Mouse (Mus musculus): ENCODE results near the gene Eif4g3. TPM values are rescaled to one million over a fixed set of nuclear protein-coding genes. Genes with fewer than 3 reads are reported as not detected.
"Not testable (repeated sequence)": the region's sequence is repeated elsewhere in the genome, so short reads cannot be mapped to it uniquely, and the experiment has no call there.

Eif4g3 gene
- 10 to 100 TPM; 38.1 to 45.7 TPM for total RNA-seq (2021)
- long read RNA-seq, experiment 1, partial matches to known transcripts = 22 of 23 reads
- long read RNA-seq, experiment 1, other reads (novel, unspliced or antisense) = 1 of 23 reads
- long read RNA-seq, experiment 2, partial matches to known transcripts = 3 of 11 reads
- long read RNA-seq, experiment 2, other reads (novel, unspliced or antisense) = 8 of 11 reads

DNA sequence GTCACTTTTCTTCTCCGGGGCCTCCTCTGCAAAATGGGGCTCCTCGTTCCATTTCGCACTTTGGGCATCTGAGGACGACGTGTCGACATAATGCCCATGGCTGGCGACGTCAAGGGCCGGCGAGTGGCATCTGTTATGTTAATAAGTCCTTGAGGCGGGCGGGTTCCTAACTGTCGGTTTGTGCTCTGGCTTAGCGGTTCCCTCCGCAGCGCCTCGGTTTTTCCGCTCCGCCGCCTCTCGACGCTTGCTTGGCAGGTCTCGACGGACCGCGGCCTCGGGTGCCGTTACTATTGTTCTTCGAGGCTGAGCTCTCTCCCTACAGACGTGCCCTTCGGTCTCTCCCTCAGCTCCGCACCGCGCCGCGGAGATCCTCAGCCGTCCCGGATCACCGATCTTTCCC is at the start of gene Eif4g3:
Gene Eif4g3, plus strand, starts transcription at position 133 of the 400 bp plus-strand sequence.
- no peak for DNase-seq

DNA sequence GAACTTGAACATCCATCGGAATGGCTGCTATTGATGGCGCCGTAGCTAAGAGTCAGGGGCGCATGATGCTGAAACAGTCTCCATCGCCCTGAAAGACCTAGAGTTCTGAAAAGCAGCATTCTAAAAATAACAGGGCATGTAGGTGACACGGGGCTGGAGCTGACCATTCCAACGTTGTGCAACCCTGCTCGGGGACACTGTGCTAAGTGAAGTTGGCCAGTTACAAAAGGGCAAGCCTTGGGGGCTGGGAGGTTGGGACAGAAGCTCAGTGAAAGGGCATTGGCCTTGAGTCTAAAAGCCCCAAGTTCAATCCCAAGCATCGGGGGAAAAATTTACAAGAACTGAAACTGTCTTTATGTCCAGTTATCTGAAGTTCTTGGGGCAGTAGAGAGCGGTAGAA is 49.3 kb upstream of the Eif4g3 start:
- peak; percentile 70 to 80 for DNase-seq

DNA sequence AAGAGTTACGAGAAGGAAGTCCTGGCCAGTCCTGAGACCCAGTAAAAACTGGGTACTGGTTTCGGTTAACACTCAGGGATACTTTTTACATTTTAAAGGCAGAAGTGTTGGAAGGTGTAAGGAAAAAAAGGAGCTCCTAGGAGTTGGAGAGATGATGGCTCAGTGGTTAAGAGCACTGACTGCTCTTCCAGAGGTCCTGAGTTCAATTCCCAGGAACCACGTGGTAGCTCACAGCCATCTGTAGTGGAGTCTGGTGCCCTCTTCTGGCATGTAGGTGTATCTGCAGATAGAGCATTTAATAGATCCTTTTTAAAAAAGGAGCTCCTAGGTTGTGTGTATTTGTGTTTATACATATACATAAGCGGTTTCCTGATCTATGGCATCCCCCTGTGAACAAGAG is 47.4 kb upstream of the Eif4g3 start:
- no peak for DNase-seq

DNA sequence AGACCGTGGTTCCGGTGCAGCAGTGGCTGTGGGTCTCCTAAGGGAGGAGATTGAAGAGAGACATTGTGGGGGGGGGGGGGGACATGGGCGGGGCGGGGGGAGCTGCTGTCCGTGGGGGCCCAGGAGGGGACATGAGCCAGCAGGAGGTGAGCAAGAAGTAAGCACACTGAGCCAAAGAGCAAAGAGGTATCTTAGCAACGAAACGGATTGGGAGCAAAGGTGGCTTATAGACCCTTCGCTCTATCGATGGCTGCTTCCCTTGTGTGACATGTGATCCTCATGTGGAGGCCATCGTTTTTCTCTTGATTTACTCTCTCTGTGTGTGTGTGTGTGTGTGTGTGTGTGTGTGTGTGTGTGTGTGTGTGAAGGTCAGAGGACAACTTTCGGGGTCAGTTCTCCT is 46.4 kb upstream of the Eif4g3 start:
- DNase-seq = no peak

DNA sequence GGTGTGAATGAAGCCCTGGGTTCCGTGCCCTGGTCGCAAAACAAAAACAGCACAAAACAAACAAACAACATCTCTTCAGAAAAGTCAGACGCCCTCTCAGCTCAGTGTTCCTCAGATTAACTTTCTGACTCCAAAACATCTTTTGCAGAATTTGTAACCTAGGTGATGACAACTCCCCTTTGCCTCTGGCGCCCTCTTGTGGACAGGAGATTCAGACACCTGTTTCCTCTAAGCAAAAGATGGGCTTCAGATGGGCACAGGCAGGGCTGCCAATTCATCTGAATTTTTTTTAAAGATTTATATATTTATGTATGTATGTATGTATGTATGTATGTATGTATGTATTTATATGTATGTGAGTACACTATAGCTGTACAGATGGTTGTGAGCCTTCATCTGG is 40.0 kb upstream of the Eif4g3 start:
- DNase-seq = peak; percentile 72 to 92

DNA sequence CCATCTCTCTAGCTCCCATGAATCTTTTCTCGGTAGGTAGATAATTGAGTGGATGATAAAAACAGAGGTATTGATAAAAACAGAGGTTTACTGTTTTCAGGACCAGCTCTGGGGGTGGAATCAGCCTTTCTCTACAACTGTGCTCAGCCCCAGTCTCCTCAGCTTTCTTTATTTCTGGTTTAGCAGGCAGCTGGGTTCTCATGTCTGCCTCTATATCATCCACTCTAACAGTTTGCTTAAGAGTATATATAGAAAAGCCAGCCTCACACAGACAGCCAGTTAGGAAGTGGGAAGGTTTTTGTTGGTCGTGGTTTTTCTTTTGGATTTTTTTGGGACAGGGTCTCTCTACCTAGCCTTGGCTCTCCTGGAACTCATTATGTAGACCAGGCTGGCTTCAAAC is 38.6 kb upstream of the Eif4g3 start:
- no peak for DNase-seq

DNA sequence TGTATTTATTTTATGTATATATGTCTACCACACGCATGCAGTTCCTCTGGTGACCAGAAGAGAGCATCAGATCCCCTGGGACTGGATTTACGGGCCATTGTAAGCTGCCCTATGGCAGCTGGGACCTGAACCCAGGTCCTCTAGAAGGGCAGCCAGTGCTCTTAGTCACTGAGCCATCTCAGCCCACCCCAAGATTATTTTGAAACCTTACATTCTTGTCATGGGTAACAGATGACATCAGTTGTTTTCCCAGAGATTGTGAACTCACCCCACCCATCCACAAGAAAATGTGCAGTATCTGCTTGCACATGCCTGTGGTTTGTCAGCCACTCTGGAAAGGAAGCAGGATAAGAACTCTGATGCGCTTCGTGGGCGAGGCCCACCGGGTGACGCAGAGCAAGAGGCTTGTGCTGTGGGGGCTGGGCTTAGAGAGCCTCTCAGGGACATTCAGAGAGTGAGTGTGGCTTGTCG is 37.9 kb upstream of the Eif4g3 start:
- DNase-seq = peak; percentile 77 to 88

DNA sequence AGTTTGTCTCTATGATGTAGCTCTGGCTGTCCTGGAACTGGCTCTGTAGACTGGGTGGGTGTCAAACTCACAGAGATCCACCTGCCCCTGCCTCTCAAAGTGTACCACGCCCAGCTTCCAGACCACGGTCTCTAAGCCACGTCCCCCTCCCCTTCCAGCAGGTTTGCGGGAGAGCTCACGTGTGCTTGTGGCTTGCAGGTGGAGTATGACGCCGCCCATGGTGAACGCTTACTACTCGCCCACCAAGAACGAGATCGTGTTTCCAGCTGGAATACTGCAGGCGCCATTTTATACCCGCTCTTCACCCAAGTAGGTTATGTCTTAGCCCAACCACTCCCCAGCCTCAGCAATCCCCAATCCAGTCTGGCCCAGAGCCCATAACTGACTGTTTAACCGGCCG is 36.6 kb upstream of the Eif4g3 start:
- DNase-seq = no peak

DNA sequence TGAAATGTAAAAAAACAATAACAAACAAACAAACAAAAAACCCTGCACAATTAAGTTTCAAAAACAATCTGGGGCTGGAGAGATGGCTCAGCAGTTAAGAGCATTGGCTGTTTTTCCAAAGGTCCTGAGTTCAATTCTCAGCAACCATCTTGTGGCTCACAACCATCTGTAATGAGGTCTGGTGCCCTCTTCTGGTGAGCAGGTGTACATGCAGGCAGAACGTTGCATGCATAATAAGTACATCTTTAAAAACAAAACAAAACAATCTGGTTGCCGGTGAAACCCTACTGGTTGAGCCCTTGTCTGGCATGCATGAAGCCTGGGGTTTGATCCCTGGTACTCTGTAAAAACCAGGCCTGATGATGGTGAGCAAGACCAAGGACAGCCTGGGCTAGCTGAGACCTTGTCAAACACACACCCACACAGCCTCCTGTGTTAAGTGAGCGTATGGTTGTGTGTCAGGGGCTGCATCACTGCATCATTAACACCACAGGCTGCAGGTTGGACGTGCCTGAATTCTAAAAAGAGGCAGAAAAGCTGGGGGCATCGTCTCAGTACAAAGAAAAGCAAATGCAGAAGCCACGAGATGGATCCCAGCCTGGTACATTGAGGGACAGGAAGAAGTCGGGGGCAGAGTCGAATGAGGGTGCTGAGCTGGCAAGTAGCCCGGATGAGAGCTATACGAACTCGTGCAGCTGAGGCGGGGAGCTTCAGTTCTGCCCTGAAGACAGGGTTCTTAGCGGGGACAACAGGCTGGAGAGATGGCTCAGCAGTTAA is 32.7 kb upstream of the Eif4g3 start:
- DNase-seq = no peak

DNA sequence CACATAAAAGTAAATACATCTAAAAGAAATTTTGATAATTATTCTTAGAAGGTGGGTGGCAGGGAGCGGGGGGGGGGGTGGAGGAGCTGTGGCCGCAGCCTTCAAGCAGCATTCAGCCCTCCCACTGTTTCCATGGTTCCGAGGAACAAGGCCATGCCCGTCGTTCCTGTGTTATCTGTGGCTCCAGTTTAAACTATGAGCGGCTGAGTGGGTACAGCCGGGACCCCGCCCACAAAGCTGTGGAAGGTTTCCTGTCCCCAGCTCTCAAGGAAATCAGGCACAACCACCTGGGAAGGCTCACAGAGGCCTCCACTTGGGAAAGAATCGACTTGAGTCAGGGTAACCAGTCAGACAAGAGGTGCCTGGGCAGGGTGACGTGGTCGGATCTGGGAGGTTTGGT is 32.1 kb upstream of the Eif4g3 start:
- DNase-seq = peak in 1 of 2 experiments; percentile 52

DNA sequence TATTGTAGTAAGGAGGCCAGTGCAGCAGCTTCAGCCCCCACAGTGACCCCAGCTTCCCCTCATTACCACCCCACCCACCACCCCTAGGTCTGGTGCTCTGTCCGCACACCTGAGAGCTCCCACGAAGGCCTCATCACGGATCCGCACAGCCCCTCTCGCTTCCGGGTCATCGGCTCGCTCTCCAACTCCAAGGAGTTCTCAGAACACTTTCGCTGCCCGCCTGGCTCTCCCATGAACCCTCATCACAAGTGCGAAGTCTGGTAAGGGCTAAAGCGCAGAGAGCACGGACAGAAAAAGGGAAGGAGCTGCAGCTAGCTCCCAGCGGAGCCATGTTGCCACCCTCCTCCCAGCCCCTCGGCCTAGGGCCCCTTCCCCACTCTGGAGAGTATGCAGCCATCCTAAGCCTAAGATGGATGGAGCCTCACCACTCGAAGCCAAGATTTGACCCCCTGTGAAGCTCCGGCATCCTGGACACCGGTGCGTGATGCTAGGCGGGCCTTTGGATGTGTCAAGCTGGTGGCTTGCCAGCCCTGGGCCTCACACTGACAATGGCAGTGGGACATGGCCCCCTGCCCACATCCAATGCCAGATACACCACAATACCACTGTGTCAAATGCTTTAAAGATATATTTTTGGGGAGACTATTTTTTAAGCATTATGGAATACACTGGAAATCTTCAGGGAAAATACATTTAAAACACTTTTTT is 30.0 kb upstream of the Eif4g3 start:
- no peak for DNase-seq

DNA sequence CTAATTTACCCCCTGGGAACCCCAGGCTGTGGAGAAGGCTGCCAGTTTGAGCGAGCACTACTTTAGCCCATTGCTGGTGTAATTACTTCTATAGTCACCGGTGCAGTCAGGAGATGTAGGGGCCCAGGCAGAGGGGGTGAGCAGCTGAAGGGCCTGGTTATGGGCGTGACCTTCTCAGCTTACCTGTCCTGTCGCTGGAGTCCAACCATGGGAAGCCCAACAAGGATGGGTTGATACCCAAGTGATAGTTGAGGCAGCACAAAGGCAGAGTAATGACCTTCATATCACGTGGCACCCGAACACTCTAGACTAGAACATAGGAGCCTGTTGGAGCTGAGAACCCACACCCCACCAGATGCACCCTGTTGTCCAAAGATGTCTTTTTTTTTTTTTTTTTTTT is 29.4 kb upstream of the Eif4g3 start:
- no peak for DNase-seq

DNA sequence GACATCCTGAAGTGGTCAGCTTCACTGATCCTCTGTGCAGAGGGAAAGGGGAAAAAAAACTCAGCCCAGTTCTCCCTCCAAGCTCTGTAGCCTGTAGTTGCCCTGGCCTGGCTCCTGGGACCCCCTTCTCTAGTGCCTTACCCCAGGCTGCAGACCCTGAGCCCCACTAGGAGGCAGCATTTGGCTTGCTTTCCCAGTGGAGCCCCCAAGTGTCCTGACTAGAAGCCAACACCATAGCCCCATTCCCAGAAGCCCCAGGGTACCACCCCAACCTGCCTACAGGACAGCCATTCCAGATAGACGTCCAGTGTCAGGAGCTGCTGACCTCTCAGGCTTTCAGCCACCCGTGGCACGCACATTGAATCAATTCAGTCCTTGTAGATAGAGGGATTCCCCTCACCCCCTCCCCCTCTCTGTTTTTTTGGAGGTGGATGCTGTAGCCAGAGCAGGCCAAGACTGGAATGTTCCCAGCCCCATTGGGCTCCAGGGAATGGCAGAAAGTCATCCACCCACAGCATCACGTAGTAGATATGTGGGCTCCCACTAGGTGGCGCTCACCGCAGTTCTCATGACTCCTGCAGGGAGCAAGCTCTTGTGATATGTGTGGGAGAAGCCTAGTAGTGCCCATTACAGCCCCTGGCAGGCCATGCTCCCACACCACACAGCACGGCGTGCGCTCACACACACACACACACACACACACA is 28.8 kb upstream of the Eif4g3 start:
- DNase-seq = peak; percentile 88 to 90

DNA sequence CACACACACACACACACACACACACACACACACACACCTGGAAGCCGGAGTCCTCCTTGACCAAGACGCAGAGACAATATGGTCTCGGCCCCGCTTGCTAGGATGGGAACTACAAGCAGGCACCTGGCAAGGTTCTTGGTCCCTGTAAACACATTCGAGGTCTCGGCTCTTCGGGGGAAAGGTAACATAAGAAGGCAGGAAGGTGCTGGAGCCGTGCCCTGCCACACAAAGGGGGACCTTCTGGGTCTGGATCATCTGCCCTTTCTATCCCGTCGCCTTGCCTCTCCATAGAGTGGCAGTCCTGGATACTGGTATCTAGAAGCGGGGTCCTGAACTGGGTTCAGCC is 28.3 kb upstream of the Eif4g3 start:
- no peak for DNase-seq

DNA sequence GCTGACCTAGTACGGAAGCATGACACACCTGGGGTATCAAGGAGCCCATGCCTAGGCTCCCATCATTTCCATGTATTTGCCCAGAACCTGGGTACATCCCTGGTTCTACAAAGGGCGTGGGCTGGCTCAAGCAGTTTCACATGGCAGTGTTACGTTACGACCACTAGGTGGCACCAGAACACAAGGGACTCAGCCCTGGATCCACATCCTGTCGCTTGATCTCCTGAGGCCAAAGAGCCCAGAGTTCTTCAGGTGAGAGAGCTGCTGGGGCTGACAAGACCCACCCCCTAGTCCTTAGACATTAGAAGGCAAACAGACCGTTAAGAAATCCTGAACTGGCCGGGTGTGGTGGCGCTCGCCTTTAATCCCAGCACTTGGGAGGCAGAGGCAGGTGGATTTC is 24.6 kb upstream of the Eif4g3 start:
- peak; percentile 78 to 81 for DNase-seq

DNA sequence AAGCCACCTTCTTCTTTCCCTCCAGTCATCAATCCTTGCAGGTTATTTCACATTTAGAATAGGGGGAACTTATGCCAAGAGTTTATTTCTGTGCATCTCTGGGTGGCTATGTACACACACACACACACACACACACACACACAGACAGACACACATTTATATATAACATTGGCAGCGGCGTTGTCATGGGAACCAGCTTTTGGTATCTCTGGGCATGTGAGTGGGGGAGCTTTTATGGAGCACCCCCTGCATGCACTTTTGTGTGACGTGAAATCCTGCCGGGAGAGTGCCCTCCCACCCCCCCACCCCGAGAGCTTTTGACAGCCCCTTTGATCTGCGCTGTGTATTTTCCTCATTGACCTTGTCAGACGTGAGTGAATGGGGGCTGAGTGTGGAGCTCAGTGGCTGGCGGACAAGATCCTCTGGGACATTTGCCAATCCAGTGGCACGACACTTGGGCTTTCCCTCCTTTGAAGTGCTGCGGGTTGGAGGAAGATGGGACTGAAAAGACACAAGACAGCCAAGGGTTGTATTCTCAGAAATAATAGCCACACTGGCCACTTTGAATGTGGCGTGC is 22.1 kb upstream of the Eif4g3 start:
- not testable (repeated sequence) for DNase-seq

DNA sequence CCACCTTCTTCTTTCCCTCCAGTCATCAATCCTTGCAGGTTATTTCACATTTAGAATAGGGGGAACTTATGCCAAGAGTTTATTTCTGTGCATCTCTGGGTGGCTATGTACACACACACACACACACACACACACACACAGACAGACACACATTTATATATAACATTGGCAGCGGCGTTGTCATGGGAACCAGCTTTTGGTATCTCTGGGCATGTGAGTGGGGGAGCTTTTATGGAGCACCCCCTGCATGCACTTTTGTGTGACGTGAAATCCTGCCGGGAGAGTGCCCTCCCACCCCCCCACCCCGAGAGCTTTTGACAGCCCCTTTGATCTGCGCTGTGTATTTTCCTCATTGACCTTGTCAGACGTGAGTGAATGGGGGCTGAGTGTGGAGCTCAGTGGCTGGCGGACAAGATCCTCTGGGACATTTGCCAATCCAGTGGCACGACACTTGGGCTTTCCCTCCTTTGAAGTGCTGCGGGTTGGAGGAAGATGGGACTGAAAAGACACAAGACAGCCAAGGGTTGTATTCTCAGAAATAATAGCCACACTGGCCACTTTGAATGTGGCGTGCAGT is 17.9 kb upstream of the Eif4g3 start:
- not testable (repeated sequence) for DNase-seq

DNA sequence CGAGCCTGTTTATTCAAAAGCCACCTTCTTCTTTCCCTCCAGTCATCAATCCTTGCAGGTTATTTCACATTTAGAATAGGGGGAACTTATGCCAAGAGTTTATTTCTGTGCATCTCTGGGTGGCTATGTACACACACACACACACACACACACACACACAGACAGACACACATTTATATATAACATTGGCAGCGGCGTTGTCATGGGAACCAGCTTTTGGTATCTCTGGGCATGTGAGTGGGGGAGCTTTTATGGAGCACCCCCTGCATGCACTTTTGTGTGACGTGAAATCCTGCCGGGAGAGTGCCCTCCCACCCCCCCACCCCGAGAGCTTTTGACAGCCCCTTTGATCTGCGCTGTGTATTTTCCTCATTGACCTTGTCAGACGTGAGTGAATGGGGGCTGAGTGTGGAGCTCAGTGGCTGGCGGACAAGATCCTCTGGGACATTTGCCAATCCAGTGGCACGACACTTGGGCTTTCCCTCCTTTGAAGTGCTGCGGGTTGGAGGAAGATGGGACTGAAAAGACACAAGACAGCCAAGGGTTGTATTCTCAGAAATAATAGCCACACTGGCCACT is 13.7 kb upstream of the Eif4g3 start:
- DNase-seq = not testable (repeated sequence)

DNA sequence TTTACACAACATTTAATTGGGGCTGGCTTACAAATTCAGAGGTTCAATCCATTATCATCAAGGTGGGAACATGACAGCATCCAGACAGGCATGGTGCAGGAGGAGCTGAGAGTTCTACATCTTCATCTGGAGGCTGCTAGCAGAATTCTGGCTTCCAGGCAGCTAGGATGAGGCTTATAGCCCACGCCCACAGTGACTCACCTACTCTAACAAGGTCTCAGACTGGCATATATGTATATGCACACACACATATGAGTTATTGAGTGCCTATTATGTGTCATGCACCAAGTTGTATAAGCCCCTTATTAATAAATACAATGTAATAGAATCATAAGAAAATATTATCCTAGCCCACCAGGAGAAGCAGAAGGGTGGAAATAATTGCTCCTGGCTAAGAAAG is 10.0 kb upstream of the Eif4g3 start:
- DNase-seq = no peak

DNA sequence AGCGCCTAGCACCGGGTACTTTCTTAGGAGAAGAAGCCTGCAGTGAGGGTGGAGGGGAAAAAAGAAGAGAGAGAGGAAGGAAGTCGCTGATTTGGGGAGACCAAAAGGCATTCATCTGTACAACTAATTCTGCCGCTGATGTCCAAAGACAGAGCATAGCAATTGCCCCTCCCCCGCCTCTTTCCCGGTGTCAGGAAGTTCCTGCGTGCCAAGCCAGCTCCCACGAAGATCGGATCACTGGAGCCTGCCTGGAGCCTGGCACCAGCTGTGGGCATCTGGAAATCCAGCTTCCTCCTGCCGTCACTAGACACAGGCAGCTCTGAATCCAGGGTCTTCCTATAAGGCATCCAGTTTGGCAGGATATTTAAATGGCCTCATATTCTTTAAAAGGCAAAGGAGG is 8.6 kb upstream of the Eif4g3 start:
- peak; percentile 45 to 50 for DNase-seq

DNA sequence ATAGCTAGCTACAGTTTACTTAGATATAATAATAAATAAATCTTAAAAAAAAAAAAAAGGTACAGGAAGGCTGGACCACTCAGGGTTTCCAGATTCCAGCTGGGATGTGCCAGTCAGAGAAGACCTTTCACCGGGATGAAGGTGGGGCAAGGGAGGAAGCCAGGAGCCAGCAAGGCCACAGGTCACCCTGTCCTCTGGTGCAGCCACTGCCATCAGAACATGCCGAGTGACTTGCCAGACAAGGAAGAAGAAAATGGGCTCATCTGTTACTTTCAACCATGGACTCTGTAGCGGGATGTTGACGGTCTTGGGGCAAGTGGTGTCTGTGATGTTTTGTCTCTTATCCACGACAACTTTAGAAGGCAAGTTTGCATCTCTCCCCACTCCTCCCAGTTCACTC is 8.1 kb upstream of the Eif4g3 start:
- DNase-seq = no peak

DNA sequence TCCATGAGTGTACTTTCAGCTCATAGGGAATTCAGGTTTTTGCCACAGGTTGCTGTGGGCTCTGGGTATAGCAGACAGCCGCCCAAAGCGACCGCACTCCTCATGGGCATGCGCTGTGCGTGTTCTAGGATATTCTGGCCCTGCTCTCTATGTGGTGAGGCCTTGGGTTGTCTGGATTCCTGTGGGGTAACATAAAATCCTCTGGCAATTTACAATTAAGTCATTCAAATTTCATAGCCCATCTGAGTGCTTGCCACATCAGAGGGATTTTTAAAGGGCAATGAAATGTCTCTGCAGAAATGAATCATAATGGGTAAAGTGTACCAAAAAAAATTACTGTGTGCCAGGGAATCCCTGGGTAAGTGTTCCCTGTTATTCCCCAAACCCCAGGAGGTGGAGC is 3.4 kb upstream of the Eif4g3 start:
- DNase-seq = no peak

All from heart, adult 18-20 months (tissue).